Mouse (Mus musculus) frontal cortex, adult (tissue): ENCODE data around the gene Gpr176.
A peak's percentile ranks its signal among the peaks of the same experiment; 100 is the strongest.

Experiments used
- ATAC-seq: cut with Nextera tagmentation; 2 replicates; pipeline ENCODE4 v1.9.2; 2017; ENCODE audit warnings: mild to moderate bottlenecking, moderate library complexity, mixed read lengths; ENCODE audit not compliant: low TSS enrichment

Gpr176 gene

DNA sequence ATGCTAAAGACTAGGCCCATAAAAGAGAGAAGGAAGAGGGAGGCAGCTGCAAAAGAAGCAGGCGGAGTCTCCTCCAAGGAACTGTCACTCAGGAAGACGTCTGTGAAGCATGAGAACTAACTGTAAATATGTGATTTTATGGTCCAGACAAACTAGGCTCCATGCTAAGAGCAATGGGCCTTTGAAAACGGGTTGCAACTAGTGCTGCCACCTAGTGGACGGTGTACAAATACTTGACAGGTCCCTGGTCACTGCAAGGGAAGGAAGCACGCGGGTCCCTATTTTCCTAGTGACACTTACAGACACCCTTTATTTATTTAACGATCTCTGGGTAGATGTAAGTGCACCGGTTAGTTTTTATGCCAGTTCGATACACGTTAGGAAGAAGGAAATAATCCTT is 127.3 kb downstream of the Gpr176 start:
- ATAC-seq = peak; percentile 93

DNA sequence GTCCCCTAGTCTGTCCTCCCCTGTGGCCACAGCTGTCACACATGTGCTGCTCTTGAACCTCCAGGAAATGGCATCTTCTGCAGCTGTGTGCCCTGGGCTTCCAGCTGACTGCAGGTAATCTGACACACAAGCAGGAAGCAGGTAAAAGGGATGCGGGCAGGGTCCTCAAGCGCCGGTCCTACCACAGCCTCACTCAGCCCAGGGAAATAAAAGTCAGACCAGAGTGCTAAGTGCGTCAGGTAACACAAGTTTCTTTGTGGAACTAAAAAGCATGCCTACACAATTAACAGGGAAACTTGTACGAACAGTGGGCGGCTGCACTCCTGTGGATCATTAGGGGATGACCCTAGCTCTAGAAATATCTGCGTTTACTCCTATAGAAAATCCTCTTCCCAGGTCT is 137.0 kb downstream of the Gpr176 start:
- no peak for ATAC-seq

DNA sequence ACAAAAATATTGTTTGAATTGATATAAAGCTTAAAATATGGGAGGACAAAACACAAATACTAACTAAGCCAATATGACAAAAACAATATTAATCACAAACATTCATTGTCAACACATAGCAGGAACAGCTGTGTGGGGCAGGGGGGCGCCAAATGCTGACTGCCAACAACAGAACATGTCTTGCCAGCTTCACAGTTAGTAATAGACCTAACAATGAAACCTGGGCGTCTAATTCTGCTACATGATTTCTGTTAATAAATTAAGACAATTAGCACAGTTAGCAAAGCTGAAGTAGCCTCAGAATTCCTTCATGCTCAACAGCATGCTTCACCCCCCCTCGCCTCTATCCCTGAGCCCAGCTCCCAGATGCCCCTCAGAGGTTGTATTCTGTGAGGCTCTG is 137.6 kb downstream of the Gpr176 start:
- no peak for ATAC-seq

DNA sequence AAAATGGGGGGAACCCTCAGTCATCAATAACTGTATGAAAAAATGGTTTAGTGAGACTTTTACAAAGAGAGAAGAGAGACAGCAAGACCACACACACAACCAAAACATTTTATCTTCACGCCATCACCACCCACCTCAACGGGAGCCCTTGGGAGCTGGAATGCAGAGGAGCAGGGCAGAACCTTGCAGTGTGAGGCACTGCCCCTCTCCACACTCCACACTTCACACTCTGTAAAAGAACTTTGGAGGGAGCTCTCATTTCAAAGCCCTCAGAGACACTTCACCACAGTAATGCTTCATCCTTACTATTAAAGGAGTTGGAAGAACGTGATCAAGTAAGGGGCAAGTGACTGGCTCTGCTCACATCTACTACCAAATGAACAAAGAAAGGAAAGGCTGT is 142.7 kb downstream of the Gpr176 start:
- no peak for ATAC-seq

DNA sequence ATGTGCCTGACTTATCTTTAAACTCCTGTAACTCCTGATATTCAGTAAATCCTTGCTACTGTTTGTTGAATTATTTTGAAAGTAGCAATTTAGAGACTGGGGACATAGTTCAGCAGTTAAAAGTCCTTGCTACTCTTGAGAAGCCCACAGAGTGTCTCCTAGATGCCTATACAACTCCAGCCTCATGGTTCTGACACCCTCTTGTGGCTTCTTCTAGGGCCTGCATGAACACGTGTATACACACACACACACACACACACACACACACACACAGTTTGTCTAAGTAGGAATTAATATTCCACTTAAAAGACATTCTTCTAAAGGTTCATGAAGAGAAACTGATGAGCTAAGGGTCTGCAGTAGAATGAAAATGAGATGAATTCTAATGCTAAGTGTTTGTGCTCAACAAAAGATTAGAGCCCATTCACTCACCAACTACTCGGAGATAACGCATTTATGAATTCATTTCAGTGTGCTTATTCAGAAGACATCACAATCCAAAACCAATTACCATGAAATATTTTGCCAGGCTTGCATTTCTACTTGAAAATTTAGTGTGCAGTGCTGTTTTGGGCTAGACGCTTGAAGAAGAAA is 144.6 kb downstream of the Gpr176 start:
- no peak for ATAC-seq
